In the genomic region with DNA sequence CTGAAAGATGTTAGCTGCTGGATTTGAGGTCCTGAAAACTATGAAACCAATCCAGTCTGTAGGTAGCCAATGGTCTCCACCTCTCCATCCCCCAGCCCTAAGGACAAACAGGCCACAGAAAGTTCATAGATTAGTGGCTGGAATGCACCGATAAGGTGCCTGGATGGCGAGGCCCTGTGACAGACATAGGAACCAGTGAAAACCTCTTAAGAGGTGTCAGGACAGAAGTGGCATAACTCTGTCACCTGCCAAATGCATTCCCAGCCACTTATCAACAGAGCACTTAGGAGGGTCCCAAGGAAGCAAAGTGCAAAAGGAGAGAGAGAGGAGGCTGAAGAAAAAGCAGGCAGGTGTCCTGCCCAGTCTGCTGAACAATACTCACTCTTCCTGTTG, we compare ENCODE assay signal across 12 mouse cellular contexts. TPM values are rescaled to one million over a fixed set of nuclear protein-coding genes. Genes with fewer than 3 reads are reported as not detected.
DNase-seq lines count a peak whose midpoint lies in the region; ATAC-seq and TF ChIP-seq lines count a peak whose summit lies in the region.
"Had no signal": no experiment of that assay in that cellular context is flagged by ENCODE, and none has a peak within 500 bp of the region (broad histone marks: within the 10 kb centered on the region; RNA-seq: fewer than 3 reads in every experiment).

No protein-coding gene starts in this region.

- ATAC-seq in kidney, embryonic 16.5 days (ENCODE audit: low FRiP score, low TSS enrichment) = no peak
- no peak for ATAC-seq in embryonic facial prominence, embryonic 12.5 days (ENCODE audit: insufficient number of reproducible peaks, insufficient read depth, low FRiP score, low TSS enrichment)
- ATAC-seq: hindbrain, embryonic 16.5 days had no signal

- intact Hi-C loops in heart, adult 2 months (cut with DNase I) = no loop called here

- no peak overlapping the region for H3K9ac ChIP-seq in kidney, embryonic 16.5 days (replicated peaks; ENCODE audit: low read length)
- no peak overlapping the region for H3K9ac ChIP-seq in embryonic facial prominence, embryonic 12.5 days
- no peak overlapping the region for H3K9ac ChIP-seq in heart, adult 2 months (ENCODE audit: low read depth, low read length)

- peak; percentile 89 for TF ChIP-seq EP300 in heart, adult 2 months (IDR thresholded peaks at IDR 0.05; ENCODE audit: insufficient read depth, low read depth, low read length)

- H3K4me2 ChIP-seq in kidney, embryonic 16.5 days (replicated peaks; ENCODE audit: low read depth, low read length) = no peak overlapping the region
- H3K4me2 ChIP-seq in embryonic facial prominence, embryonic 12.5 days (replicated peaks) = no peak overlapping the region

- 73% methylated on average over 2 of the region's 2 CpGs for WGBS in kidney, embryonic 16.5 days
- WGBS in embryonic facial prominence, embryonic 12.5 days = 71% methylated on average over 2 of the region's 2 CpGs
- 42% methylated on average over 2 of the region's 2 CpGs for WGBS in heart, adult 2 months
- whole genome bisulfite sequencing in limb, embryonic 10.5 days = 90% methylated on average over 2 of the region's 2 CpGs

- no peaks in the 10 kb centered on the region for H3K79me2 ChIP-seq in heart, adult 2 months (replicated peaks; ENCODE audit: control insufficient read depth, insufficient read depth, low read length)

- H3K4me1 ChIP-seq in kidney, embryonic 16.5 days (ENCODE audit: insufficient read depth, low read length) = peaks cover 29% of the 10 kb centered on the region
- peaks cover 45% of the 10 kb centered on the region for H3K4me1 ChIP-seq in embryonic facial prominence, embryonic 12.5 days
- peaks cover 18% of the 10 kb centered on the region for H3K4me1 ChIP-seq in heart, adult 2 months (ENCODE audit: control insufficient read depth, insufficient read depth, low read length)
- peaks cover 42% of the 10 kb centered on the region for H3K4me1 ChIP-seq in limb, embryonic 10.5 days

- no peak for TF ChIP-seq CTCF in heart, adult 2 months (IDR thresholded peaks at IDR 0.05)

- H3K36me3 ChIP-seq in kidney, embryonic 16.5 days (ENCODE audit: insufficient read depth, low read length) = no peaks in the 10 kb centered on the region
- H3K36me3 ChIP-seq in embryonic facial prominence, embryonic 12.5 days = no peaks in the 10 kb centered on the region
- peaks cover 6% of the 10 kb centered on the region for H3K36me3 ChIP-seq in heart, adult 2 months (ENCODE audit: control insufficient read depth, insufficient read depth, low read length)
- H3K36me3 ChIP-seq in limb, embryonic 10.5 days = no peaks in the 10 kb centered on the region
- H3K36me3 ChIP-seq: G1E had no signal

- no peaks in the 10 kb centered on the region for H3K27me3 ChIP-seq in kidney, embryonic 16.5 days (ENCODE audit: insufficient read depth, low read length)
- H3K27me3 ChIP-seq in embryonic facial prominence, embryonic 12.5 days = no peaks in the 10 kb centered on the region
- H3K27me3 ChIP-seq in heart, adult 2 months (ENCODE audit: control insufficient read depth, insufficient read depth, low read length) = no peaks in the 10 kb centered on the region
- H3K27me3 ChIP-seq in limb, embryonic 10.5 days (ENCODE audit: low read depth, poor library complexity, severe bottlenecking) = no peaks in the 10 kb centered on the region

- TF ChIP-seq POLR2A in heart, adult 2 months (IDR thresholded peaks at IDR 0.05; ENCODE audit: insufficient read depth, low read depth, low read length) = no peak

- DNase-seq in kidney, adult 11 months = no peak
- DNase-seq in heart, adult 2 months = peak; percentile 34 to 64
- no peak for DNase-seq in limb, embryonic 10.5 days (ENCODE audit: low spot score)
- DNase-seq in left cerebral cortex, adult 18-20 months (ENCODE audit: low spot score in 2 of 2) = no peak
- no peak for DNase-seq in right cerebral cortex, adult 2 months (ENCODE audit: low spot score in 2 of 2)
- DNase-seq: cerebellum, adult 8-10 months had no signal

- no peak overlapping the region for H3K4me3 ChIP-seq in kidney, embryonic 16.5 days (ENCODE audit: low read length)
- H3K4me3 ChIP-seq in embryonic facial prominence, embryonic 12.5 days = no peak overlapping the region
- H3K4me3 ChIP-seq in heart, adult 2 months = no peak overlapping the region
- no peak overlapping the region for H3K4me3 ChIP-seq in limb, embryonic 10.5 days

- H3K27ac ChIP-seq in kidney, embryonic 16.5 days (ENCODE audit: low read length) = peak overlapping the region; percentile 93
- H3K27ac ChIP-seq in embryonic facial prominence, embryonic 12.5 days = peak overlapping the region; percentile 99
- H3K27ac ChIP-seq in heart, adult 2 months = peak overlapping the region; percentile 76
- peak overlapping the region; percentile 85 for H3K27ac ChIP-seq in limb, embryonic 10.5 days

- H3K9me3 ChIP-seq in kidney, embryonic 16.5 days (ENCODE audit: low read length) = no peaks in the 10 kb centered on the region
- no peaks in the 10 kb centered on the region for H3K9me3 ChIP-seq in embryonic facial prominence, embryonic 12.5 days
- H3K9me3 ChIP-seq in limb, embryonic 10.5 days (replicated peaks) = no peaks in the 10 kb centered on the region
- H3K9me3 ChIP-seq: G1E had no signal

RNA-seq across cellular contexts. Expression of a gene that starts 1.3 kb away (rescaled TPM):
- polyA plus RNA-seq in kidney, embryonic 16.5 days (2015; fragmentation: Nextera tagmentation; extraction: Ambion mirVana) = 141 and 156 TPM in 2 replicates
- polyA plus RNA-seq in embryonic facial prominence, embryonic 12.5 days (2016; fragmentation: Nextera tagmentation; extraction: Ambion mirVana) = 24.5 and 24.7 TPM in 2 replicates
- 10 to 100 TPM; 28.4 to 35.0 TPM for total RNA-seq in heart, adult 2 months (2021)
- 96.6 and 107 TPM in 2 replicates for polyA plus RNA-seq in heart, adult 2 months (2012; rRNA removed)
- 28.7 and 31.1 TPM in 2 replicates for polyA plus RNA-seq in limb, embryonic 10.5 days (2016; fragmentation: Nextera tagmentation; extraction: Ambion mirVana)
- total RNA-seq in left cerebral cortex, adult 18-20 months (2021) = 1 to 10 TPM; 4.2 to 5.7 TPM

RNA-seq across cellular contexts. Expression of a gene that starts 17.7 kb away (rescaled TPM):
- 11.9 and 12.0 TPM in 2 replicates for polyA plus RNA-seq in kidney, embryonic 16.5 days (2015; fragmentation: Nextera tagmentation; extraction: Ambion mirVana)
- 7.1 and 9.6 TPM in 2 replicates for polyA plus RNA-seq in embryonic facial prominence, embryonic 12.5 days (2016; fragmentation: Nextera tagmentation; extraction: Ambion mirVana)
- total RNA-seq in heart, adult 2 months (2021) = 1 to 10 TPM; 2.7 to 3.0 TPM
- polyA plus RNA-seq in heart, adult 2 months (2012; rRNA removed) = 5.9 and 7.5 TPM in 2 replicates
- 2.4 and 3.6 TPM in 2 replicates for polyA plus RNA-seq in limb, embryonic 10.5 days (2016; fragmentation: Nextera tagmentation; extraction: Ambion mirVana)
- total RNA-seq in left cerebral cortex, adult 18-20 months (2021) = under 1 TPM in 1 of 2 experiments, not detected in 1; 0.44 TPM

RNA-seq across cellular contexts. Expression of a gene that starts 24.6 kb away (rescaled TPM):
- 2.3 and 4.0 TPM in 2 replicates for polyA plus RNA-seq in kidney, embryonic 16.5 days (2015; fragmentation: Nextera tagmentation; extraction: Ambion mirVana)
- 0.35 TPM in 1 of 2 replicates, not detected in the other for polyA plus RNA-seq in embryonic facial prominence, embryonic 12.5 days (2016; fragmentation: Nextera tagmentation; extraction: Ambion mirVana)
- not detected for total RNA-seq in heart, adult 2 months (2021)
- polyA plus RNA-seq in heart, adult 2 months (2012; rRNA removed) = not detected in 2 replicates
- polyA plus RNA-seq in limb, embryonic 10.5 days (2016; fragmentation: Nextera tagmentation; extraction: Ambion mirVana) = 0.25 TPM in 1 of 2 replicates, not detected in the other
- total RNA-seq in left cerebral cortex, adult 18-20 months (2021) = not detected
- total RNA-seq: layer of hippocampus, postnatal 25 days; megakaryocyte, adult 5-6 weeks had no signal
- polyA plus RNA-seq: G1E; hindbrain, embryonic 16.5 days had no signal

RNA-seq across cellular contexts. Expression of a gene that starts 39.3 kb away (rescaled TPM):
- polyA plus RNA-seq in kidney, embryonic 16.5 days (2015; fragmentation: Nextera tagmentation; extraction: Ambion mirVana) = 14.2 and 17.2 TPM in 2 replicates
- 4.6 and 6.9 TPM in 2 replicates for polyA plus RNA-seq in embryonic facial prominence, embryonic 12.5 days (2016; fragmentation: Nextera tagmentation; extraction: Ambion mirVana)
- total RNA-seq in heart, adult 2 months (2021) = 1 to 10 TPM; 1.1 to 1.3 TPM
- polyA plus RNA-seq in heart, adult 2 months (2012; rRNA removed) = 1.8 TPM in 1 of 2 replicates, not detected in the other
- polyA plus RNA-seq in limb, embryonic 10.5 days (2016; fragmentation: Nextera tagmentation; extraction: Ambion mirVana) = 1.6 and 1.7 TPM in 2 replicates
- not detected for total RNA-seq in left cerebral cortex, adult 18-20 months (2021)
- total RNA-seq: G1E; layer of hippocampus, postnatal 25 days had no signal
- polyA plus RNA-seq: G1E had no signal

Comparison
In these comparisons a context has a peak if more than half of its experiments do, and no peak if none do; other contexts are left out.
1. DNase-seq: peak in heart, adult 2 months (2 of 2); none in kidney, adult 11 months (single experiment), limb, embryonic 10.5 days (single experiment), left cerebral cortex, adult 18-20 months (0 of 2) and right cerebral cortex, adult 2 months (0 of 2).
2. Peak in every context shown above with its lines, with median percentiles within 50 percentile points of each other: H3K27ac ChIP-seq.